Mouse (Mus musculus): ENCODE data around the gene Carm1. TPM values are rescaled to one million over a fixed set of nuclear protein-coding genes. Genes with fewer than 3 reads are reported as not detected.

Gene Carm1
- polyA plus RNA-seq, 1 experiment from 2014 or later: 62.4 TPM

- H3K27me3 ChIP-seq (ENCODE audit: control insufficient read depth, insufficient read depth, low read length): no peaks in the 10 kb centered on the region
- DNase-seq (ENCODE audit: low spot score) (no peak), ATAC-seq (replicated peaks; ENCODE audit: insufficient number of reproducible peaks, low FRiP score, low TSS enrichment, low read depth) (no peak)
- no peaks in the 10 kb centered on the region; the same call in 1 of the 2 replicates for H3K36me3 ChIP-seq (replicated peaks; ENCODE audit: control insufficient read depth, insufficient read depth, low read depth, low read length)
- peak overlapping the region; percentile 73 for H3K4me2 ChIP-seq (ENCODE audit: low read depth, low read length)
- H3K9ac ChIP-seq (replicated peaks; ENCODE audit: low read length): peak overlapping the region; percentile 83
- H3K4me1 ChIP-seq (ENCODE audit: control insufficient read depth, insufficient read depth, low read length): no peaks in the 10 kb centered on the region
- H3K27ac ChIP-seq (replicated peaks; ENCODE audit: low read depth, low read length): peak overlapping the region; percentile 95
- H3K9me3 ChIP-seq (replicated peaks; ENCODE audit: control insufficient read depth, low read length): no peaks in the 10 kb centered on the region
- peak overlapping the region; percentile 47 for H3K4me3 ChIP-seq (ENCODE audit: low read depth, low read length)
- WGBS: 80% methylated on average over 15 of the region's 15 CpGs
Observed at GRCm38 (mm10) chr9:21614864-21615616, 68.3 kb downstream of the Carm1 start.

DNA sequence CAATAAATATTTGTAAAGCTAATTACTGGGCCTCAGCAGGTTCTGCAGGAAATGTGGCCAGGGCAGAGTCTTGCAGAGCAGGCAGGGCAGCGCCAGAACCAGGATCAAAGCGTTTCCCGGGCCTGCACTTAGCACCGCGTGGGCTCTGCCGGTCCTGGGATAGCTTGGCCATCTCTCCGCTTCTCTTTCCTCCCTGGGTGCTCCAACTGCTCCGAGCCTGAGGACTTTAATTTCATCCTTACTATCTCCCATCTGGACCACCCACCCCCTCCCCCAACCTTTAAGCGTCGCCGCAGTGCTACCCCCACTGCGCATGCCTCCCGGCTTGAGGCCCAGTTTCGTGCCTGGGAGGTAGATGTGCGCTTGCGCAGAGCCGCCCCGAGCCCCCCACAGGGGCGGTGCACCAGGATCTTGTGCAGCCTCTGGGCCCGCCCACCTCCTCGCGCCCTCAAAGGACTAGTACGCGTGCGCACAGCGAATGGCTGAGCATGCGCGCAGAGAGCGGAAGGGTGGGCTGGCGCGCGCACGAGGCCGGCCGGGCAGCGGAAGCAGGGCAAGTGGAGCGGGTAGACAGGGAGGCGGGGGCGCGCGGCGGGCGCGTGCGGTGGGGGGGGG, 69.0 kb downstream of the Carm1 start, which contains the start of gene Smarca4:
Gene Smarca4 (plus strand): TSS at position 553 of the 615 bp plus-strand sequence.
- Histone ChIP-seq H3K27ac (replicated peaks; ENCODE audit: low read depth, low read length) (peak within 1 kb of the TSS; percentile 95), H3K27me3 (ENCODE audit: control insufficient read depth, insufficient read depth, low read length) (no peaks in the 10 kb centered on the region), H3K9ac (replicated peaks; ENCODE audit: low read length) (peak within 1 kb of the TSS; percentile 96), H3K4me2 (ENCODE audit: low read depth, low read length) (peak within 1 kb of the TSS; percentile 73), H3K4me1 (ENCODE audit: control insufficient read depth, insufficient read depth, low read length) (no peaks in the 10 kb centered on the region), H3K9me3 (replicated peaks; ENCODE audit: control insufficient read depth, low read length) (no peaks in the 10 kb centered on the region), H3K36me3 (replicated peaks; ENCODE audit: control insufficient read depth, insufficient read depth, low read depth, low read length) (no peaks in the 10 kb centered on the region; the same call in 1 of the 2 replicates), H3K4me3 (ENCODE audit: low read depth, low read length) (peak within 1 kb of the TSS; percentile 75)
- DNase-seq (ENCODE audit: low spot score) (peak; percentile 99), ATAC-seq (replicated peaks; ENCODE audit: insufficient number of reproducible peaks, low FRiP score, low TSS enrichment, low read depth) (peak; percentile 94)
- 1% methylated on average over 40 of the region's 45 CpGs for WGBS

DNA sequence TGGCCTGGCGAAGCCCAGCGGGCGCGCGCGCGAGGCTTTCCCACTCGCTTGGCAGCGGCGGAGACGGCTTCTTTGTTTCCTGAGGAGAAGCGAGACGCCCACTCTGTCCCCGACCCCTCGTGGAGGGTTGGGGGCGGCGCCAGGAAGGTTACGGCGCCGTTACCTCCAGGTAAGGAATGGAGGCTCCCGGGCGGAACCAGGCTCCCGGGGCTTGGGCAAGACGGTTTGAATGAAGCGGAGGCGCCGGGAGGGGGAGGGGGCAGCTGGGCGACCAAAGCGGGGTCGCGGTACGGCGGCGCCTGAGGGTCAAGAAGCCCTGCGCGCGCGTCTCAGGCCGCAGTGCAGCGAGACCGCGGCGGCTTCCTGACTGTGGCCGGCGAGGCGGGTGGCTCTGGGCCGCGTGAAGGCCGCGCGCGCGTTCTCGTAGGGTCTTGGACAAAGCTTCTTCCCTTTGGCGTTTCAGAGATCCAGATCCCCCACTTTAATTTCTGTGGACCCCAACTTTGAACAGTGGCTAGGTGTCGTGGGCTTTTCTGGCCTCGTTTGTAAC, 69.6 kb downstream of the Carm1 start:
- ATAC-seq (replicated peaks; ENCODE audit: insufficient number of reproducible peaks, low FRiP score, low TSS enrichment, low read depth) (peak; percentile 78), DNase-seq (ENCODE audit: low spot score) (peak; percentile 91)
- Histone ChIP-seq H3K36me3 (replicated peaks; ENCODE audit: control insufficient read depth, insufficient read depth, low read depth, low read length) (no peaks in the 10 kb centered on the region; the same call in 1 of the 2 replicates), H3K9me3 (replicated peaks; ENCODE audit: control insufficient read depth, low read length) (no peaks in the 10 kb centered on the region), H3K4me3 (ENCODE audit: low read depth, low read length) (peak overlapping the region; percentile 75), H3K27ac (replicated peaks; ENCODE audit: low read depth, low read length) (peak overlapping the region; percentile 95), H3K4me2 (ENCODE audit: low read depth, low read length) (peak overlapping the region; percentile 59), H3K9ac (replicated peaks; ENCODE audit: low read length) (peak overlapping the region; percentile 96), H3K27me3 (ENCODE audit: control insufficient read depth, insufficient read depth, low read length) (no peaks in the 10 kb centered on the region), H3K4me1 (ENCODE audit: control insufficient read depth, insufficient read depth, low read length) (no peaks in the 10 kb centered on the region)
- WGBS: 0% methylated on average over 47 of the region's 57 CpGs

GRCm38 (mm10) chr9:21617066-21617465, 70.4 kb downstream of the Carm1 start:
- peak overlapping the region; percentile 96 for H3K9ac ChIP-seq (replicated peaks; ENCODE audit: low read length)
- no peaks in the 10 kb centered on the region for H3K9me3 ChIP-seq (replicated peaks; ENCODE audit: control insufficient read depth, low read length)
- DNase-seq (ENCODE audit: low spot score) (peak; percentile 50), ATAC-seq (replicated peaks; ENCODE audit: insufficient number of reproducible peaks, low FRiP score, low TSS enrichment, low read depth) (no peak)
- H3K36me3 ChIP-seq (replicated peaks; ENCODE audit: control insufficient read depth, insufficient read depth, low read depth, low read length): no peaks in the 10 kb centered on the region; the same call in 1 of the 2 replicates
- H3K27ac ChIP-seq (replicated peaks; ENCODE audit: low read depth, low read length): peak overlapping the region; percentile 95
- H3K4me3 ChIP-seq (ENCODE audit: low read depth, low read length): peak overlapping the region; percentile 75
- H3K4me1 ChIP-seq (ENCODE audit: control insufficient read depth, insufficient read depth, low read length): no peaks in the 10 kb centered on the region
- 7% methylated on average over 10 of the region's 10 CpGs for WGBS
- H3K4me2 ChIP-seq (ENCODE audit: low read depth, low read length): peak overlapping the region; percentile 59
- no peaks in the 10 kb centered on the region for H3K27me3 ChIP-seq (ENCODE audit: control insufficient read depth, insufficient read depth, low read length)

- Histone ChIP-seq H3K27me3 (ENCODE audit: control insufficient read depth, insufficient read depth, low read length) (no peaks in the 10 kb centered on the region), H3K4me2 (ENCODE audit: low read depth, low read length) (no peak overlapping the region), H3K27ac (replicated peaks; ENCODE audit: low read depth, low read length) (no peak overlapping the region), H3K9me3 (replicated peaks; ENCODE audit: control insufficient read depth, low read length) (no peaks in the 10 kb centered on the region), H3K4me1 (ENCODE audit: control insufficient read depth, insufficient read depth, low read length) (no peaks in the 10 kb centered on the region), H3K4me3 (ENCODE audit: low read depth, low read length) (no peak overlapping the region), H3K36me3 (replicated peaks; ENCODE audit: control insufficient read depth, insufficient read depth, low read depth, low read length) (no peaks in the 10 kb centered on the region; the same call in 1 of the 2 replicates), H3K9ac (replicated peaks; ENCODE audit: low read length) (no peak overlapping the region)
- WGBS: 82% methylated on average over 4 of the region's 4 CpGs
- no peak for DNase-seq (ENCODE audit: low spot score)
- ATAC-seq (replicated peaks; ENCODE audit: insufficient number of reproducible peaks, low FRiP score, low TSS enrichment, low read depth): no peak
Observed at GRCm38 (mm10) chr9:21620229-21620628, 73.5 kb downstream of the Carm1 start.

DNA sequence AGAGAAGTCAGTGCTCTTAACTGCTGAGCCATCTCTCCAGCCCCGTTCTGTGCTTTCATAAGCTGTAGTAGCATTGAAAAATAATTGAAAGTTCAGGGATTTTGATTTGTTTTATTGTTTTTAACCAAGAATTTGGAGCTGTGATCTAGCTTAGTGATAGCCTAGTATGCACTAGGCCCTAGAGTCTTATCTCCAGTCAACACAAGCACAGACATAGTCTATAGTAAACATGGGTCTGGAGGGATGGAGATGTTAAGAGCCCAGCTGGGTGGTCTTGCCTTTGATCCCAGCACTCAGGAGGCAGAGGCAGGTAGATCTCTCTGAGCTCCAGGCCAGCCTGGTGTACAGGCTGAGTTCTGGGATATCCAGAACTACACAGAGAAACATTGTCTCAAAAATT, 76.0 kb downstream of the Carm1 start:
- Histone ChIP-seq H3K4me1 (ENCODE audit: control insufficient read depth, insufficient read depth, low read length) (no peaks in the 10 kb centered on the region), H3K36me3 (replicated peaks; ENCODE audit: control insufficient read depth, insufficient read depth, low read depth, low read length) (no peaks in the 10 kb centered on the region; the same call in 1 of the 2 replicates), H3K27me3 (ENCODE audit: control insufficient read depth, insufficient read depth, low read length) (no peaks in the 10 kb centered on the region), H3K9ac (replicated peaks; ENCODE audit: low read length) (no peak overlapping the region), H3K9me3 (replicated peaks; ENCODE audit: control insufficient read depth, low read length) (no peaks in the 10 kb centered on the region), H3K4me2 (ENCODE audit: low read depth, low read length) (no peak overlapping the region), H3K27ac (replicated peaks; ENCODE audit: low read depth, low read length) (no peak overlapping the region), H3K4me3 (ENCODE audit: low read depth, low read length) (no peak overlapping the region)
- DNase-seq (ENCODE audit: low spot score) (no peak), ATAC-seq (replicated peaks; ENCODE audit: insufficient number of reproducible peaks, low FRiP score, low TSS enrichment, low read depth) (no peak)
- WGBS: 95% methylated on average over 1 of the region's 1 CpGs

GRCm38 (mm10) chr9:21625342-21626339, 78.9 kb downstream of the Carm1 start:
- H3K4me2 ChIP-seq (ENCODE audit: low read depth, low read length): no peak overlapping the region
- no peaks in the 10 kb centered on the region for H3K27me3 ChIP-seq (ENCODE audit: control insufficient read depth, insufficient read depth, low read length)
- H3K36me3 ChIP-seq (replicated peaks; ENCODE audit: control insufficient read depth, insufficient read depth, low read depth, low read length): no peaks in the 10 kb centered on the region
- ATAC-seq (replicated peaks; ENCODE audit: insufficient number of reproducible peaks, low FRiP score, low TSS enrichment, low read depth) (no peak), DNase-seq (ENCODE audit: low spot score) (no peak)
- no peak overlapping the region for H3K27ac ChIP-seq (replicated peaks; ENCODE audit: low read depth, low read length)
- no peak overlapping the region for H3K4me3 ChIP-seq (ENCODE audit: low read depth, low read length)
- 90% methylated on average over 10 of the region's 10 CpGs for whole genome bisulfite sequencing
- H3K9ac ChIP-seq (replicated peaks; ENCODE audit: low read length): no peak overlapping the region
- H3K9me3 ChIP-seq (replicated peaks; ENCODE audit: control insufficient read depth, low read length): no peaks in the 10 kb centered on the region
- H3K4me1 ChIP-seq (ENCODE audit: control insufficient read depth, insufficient read depth, low read length): no peaks in the 10 kb centered on the region
